In the genomic region with DNA sequence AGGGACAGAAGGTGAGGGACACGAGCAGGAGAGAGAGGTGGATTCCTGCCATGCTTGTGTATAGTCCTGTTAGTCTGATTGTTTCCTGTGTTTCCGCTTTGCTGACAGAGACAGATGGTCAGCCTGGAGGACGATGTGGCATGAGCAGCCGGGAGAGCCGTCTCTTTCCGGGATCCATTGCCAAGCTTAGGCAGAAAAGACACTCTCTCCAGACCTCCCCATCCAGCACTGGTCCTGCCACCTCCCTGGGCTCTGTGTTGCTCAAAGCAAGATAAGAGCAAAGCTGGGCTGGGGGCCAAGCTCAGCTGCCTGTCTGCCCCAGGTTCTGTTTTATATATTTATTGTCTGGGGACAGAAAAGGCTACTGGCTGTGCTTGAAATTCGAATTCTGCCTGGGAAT, we compare ENCODE assay signal across 8 mouse cellular contexts. TPM values are rescaled to one million over a fixed set of nuclear protein-coding genes. Genes with fewer than 3 reads are reported as not detected.
DNase-seq lines count a peak whose midpoint lies in the region; ATAC-seq and TF ChIP-seq lines count a peak whose summit lies in the region.

No protein-coding gene starts in this region.

- H3K4me3 ChIP-seq in lung, adult 2 months (replicated peaks; ENCODE audit: extremely low read depth, low read depth, low read length): no peak overlapping the region
- H3K4me3 ChIP-seq in heart, embryonic 14.5 days (ENCODE audit: control insufficient read depth in 1 of 2, insufficient read depth in 1 of 2, low read depth in 1 of 2, low read length in 2 of 2): no peak overlapping the region
- H3K4me3 ChIP-seq in stomach, embryonic 16.5 days (replicated peaks; ENCODE audit: low read length): no peak overlapping the region

- peaks cover 13% of the 10 kb centered on the region for H3K4me1 ChIP-seq in lung, adult 2 months (ENCODE audit: control insufficient read depth, insufficient read depth, low read length)
- H3K4me1 ChIP-seq in heart, embryonic 14.5 days (ENCODE audit: control insufficient read depth in 2 of 2, insufficient read depth in 2 of 2, low read length in 2 of 2): peaks cover 22 to 40% of the 10 kb centered on the region in 2 experiments
- H3K4me1 ChIP-seq in stomach, embryonic 16.5 days (ENCODE audit: control insufficient read depth, insufficient read depth, low read length): peaks cover 9% of the 10 kb centered on the region; the same call in 1 of the 2 replicates

- no peaks in the 10 kb centered on the region for H3K27me3 ChIP-seq in heart, embryonic 14.5 days (ENCODE audit: control insufficient read depth, insufficient read depth, low read length)
- H3K27me3 ChIP-seq in stomach, embryonic 16.5 days (ENCODE audit: control insufficient read depth, insufficient read depth, low read length): no peaks in the 10 kb centered on the region

- H3K27ac ChIP-seq in heart, embryonic 14.5 days (replicated peaks in 1 of 2; ENCODE audit: control insufficient read depth in 1 of 2, insufficient read depth in 1 of 2, low read depth in 2 of 2, low read length in 2 of 2): peak overlapping the region; percentile 85 to 88
- no peak overlapping the region for H3K27ac ChIP-seq in stomach, embryonic 16.5 days (ENCODE audit: low read length)

- peak overlapping the region; percentile 46 for H3K4me2 ChIP-seq in heart, embryonic 14.5 days (ENCODE audit: low read length)
- H3K4me2 ChIP-seq in stomach, embryonic 16.5 days (ENCODE audit: low read depth, low read length): no peak overlapping the region

- no peaks in the 10 kb centered on the region for H3K9me3 ChIP-seq in heart, embryonic 14.5 days (ENCODE audit: control insufficient read depth, low read length)
- no peaks in the 10 kb centered on the region for H3K9me3 ChIP-seq in stomach, embryonic 16.5 days (replicated peaks; ENCODE audit: control insufficient read depth, low read length)

- intact Hi-C loops in left cerebral cortex, postnatal 36 days (cut with DNase I): no loop called here

- WGBS in lung, adult 2 months: 20% methylated on average over 7 of the region's 7 CpGs
- WGBS in heart, embryonic 14.5 days: 5% methylated on average over 7 of the region's 7 CpGs
- WGBS in stomach, embryonic 16.5 days: 37% methylated on average over 7 of the region's 7 CpGs

- peaks cover 56% of the 10 kb centered on the region for H3K36me3 ChIP-seq in heart, embryonic 14.5 days (ENCODE audit: control insufficient read depth, insufficient read depth, low read length)
- peaks cover 33% of the 10 kb centered on the region for H3K36me3 ChIP-seq in stomach, embryonic 16.5 days (ENCODE audit: control insufficient read depth, insufficient read depth, low read length)

- TF ChIP-seq POLR2A in lung, adult 2 months (IDR thresholded peaks at IDR 0.05; ENCODE audit: borderline replicate concordance, extremely low read depth, low read depth, low read length): no peak

- TF ChIP-seq CTCF in lung, adult 2 months (IDR thresholded peaks at IDR 0.05; ENCODE audit: insufficient read depth, low read length): no peak

- peak; percentile 67 to 80 for DNase-seq in lung, adult 18-20 months
- DNase-seq in lung, adult 2 months: no peak
- DNase-seq in cerebellum, adult 11 months: peak; percentile 93
- peak; percentile 78 to 87 for DNase-seq in kidney, postnatal 25 days
- no peak for DNase-seq in left cerebral cortex, postnatal 36 days (ENCODE audit: low spot score in 2 of 2)
- no peak for DNase-seq in frontal cortex, postnatal 10 days (ENCODE audit: low spot score in 2 of 2)

- peak; percentile 79 for ATAC-seq in heart, embryonic 14.5 days (ENCODE audit: insufficient number of reproducible peaks, insufficient read depth, low FRiP score, low read depth)
- peak; percentile 19; the same call in 1 of the 2 replicates for ATAC-seq in stomach, embryonic 16.5 days (ENCODE audit: insufficient read depth, low FRiP score)

- peak overlapping the region; percentile 45; the same call in 1 of the 2 replicates for H3K9ac ChIP-seq in heart, embryonic 14.5 days (ENCODE audit: low read length)
- H3K9ac ChIP-seq in stomach, embryonic 16.5 days (ENCODE audit: low read length): no peak overlapping the region

RNA-seq across cellular contexts. Expression of a gene that starts 12.1 kb away (rescaled TPM):
- polyA plus RNA-seq in lung, adult 2 months (2012; rRNA removed): 2.9 and 3.2 TPM in 2 replicates
- polyA plus RNA-seq in heart, embryonic 14.5 days (2014; fragmentation: Nextera tagmentation; extraction: Ambion mirVana): 82.9 and 97.9 TPM in 2 replicates
- polyA plus RNA-seq in stomach, embryonic 16.5 days (2015; fragmentation: Nextera tagmentation; extraction: Ambion mirVana): 83.7 and 87.5 TPM in 2 replicates
- total RNA-seq in left cerebral cortex, postnatal 36 days (2021): 1 to 10 TPM; 1.5 TPM

RNA-seq across cellular contexts. Expression of a gene that starts 24.8 kb away (rescaled TPM):
- 84.2 and 87.2 TPM in 2 replicates for polyA plus RNA-seq in lung, adult 2 months (2012; rRNA removed)
- 7.3 and 10.8 TPM in 2 replicates for polyA plus RNA-seq in heart, embryonic 14.5 days (2014; fragmentation: Nextera tagmentation; extraction: Ambion mirVana)
- 62.2 and 69.3 TPM in 2 replicates for polyA plus RNA-seq in stomach, embryonic 16.5 days (2015; fragmentation: Nextera tagmentation; extraction: Ambion mirVana)
- total RNA-seq in left cerebral cortex, postnatal 36 days (2021): 10 to 100 TPM; 16.1 to 21.0 TPM

RNA-seq across cellular contexts. Expression of a gene that starts 50.5 kb away (rescaled TPM):
- 108 and 127 TPM in 2 replicates for polyA plus RNA-seq in lung, adult 2 months (2012; rRNA removed)
- 11.1 and 11.6 TPM in 2 replicates for polyA plus RNA-seq in heart, embryonic 14.5 days (2014; fragmentation: Nextera tagmentation; extraction: Ambion mirVana)
- 11.2 and 11.6 TPM in 2 replicates for polyA plus RNA-seq in stomach, embryonic 16.5 days (2015; fragmentation: Nextera tagmentation; extraction: Ambion mirVana)
- 1 to 10 TPM; 6.5 to 8.4 TPM for total RNA-seq in left cerebral cortex, postnatal 36 days (2021)

Comparison
In these comparisons a context has a peak if more than half of its experiments do, and no peak if none do; other contexts are left out.
1. DNase-seq: peak in lung, adult 18-20 months (2 of 2), cerebellum, adult 11 months (single experiment) and kidney, postnatal 25 days (2 of 2); none in lung, adult 2 months (single experiment), left cerebral cortex, postnatal 36 days (0 of 2) and frontal cortex, postnatal 10 days (0 of 2).
2. RNA of a gene that starts 12.1 kb away (polyA plus RNA-seq): 82.9 to 97.9 TPM in heart, embryonic 14.5 days and 83.7 to 87.5 TPM in stomach, embryonic 16.5 days; 2.9 to 3.2 TPM in lung, adult 2 months; every median in the first group is over 10 times any median in the second.